Mouse (Mus musculus) small intestine, adult 2 months (tissue): ENCODE results near the gene Ptpn14.

Source experiments
- CTCF ChIP-seq: fragments of 200-500 bp; IDR thresholded peaks from 2 replicates; pipeline ENCODE4 v1.5.1; 2012; ENCODE audit warnings: low read depth, mild to moderate bottlenecking, control low read depth, inconsistent platforms, low read length, moderate library complexity, mixed read lengths; ENCODE audit not compliant: insufficient replicate concordance, insufficient read length; ENCODE audit errors: extremely low read depth
- POLR2A ChIP-seq: fragments of 200-500 bp; IDR thresholded peaks from 2 replicates; pipeline ENCODE4 v1.6.1; 2012; ENCODE audit warnings: low read depth, mild to moderate bottlenecking, control low read depth, inconsistent platforms, low read length, moderate library complexity

- TF ChIP-seq CTCF = no peak
- no peak for TF ChIP-seq POLR2A
Measured at GRCm38 (mm10) chr1:189897861-189898260, 169.8 kb downstream of the Ptpn14 start.
